Mouse (Mus musculus) macrophage (primary cell): ENCODE results near the gene Mob1b. TPM values are rescaled to one million over a fixed set of nuclear protein-coding genes. Genes with fewer than 3 reads are reported as not detected.

Experiments
- H3K27ac ChIP-seq: fragments of 350-480 bp; formaldehyde crosslinking; 2 replicates; pipeline ENCODE4 v1.9.0; 2021
- H3K36me3 ChIP-seq: fragments of 350-480 bp; formaldehyde crosslinking; 2 replicates; pipeline ENCODE4 v1.9.0; 2021; ENCODE audit errors: inconsistent target
- H3K4me3 ChIP-seq: fragments of 350-480 bp; formaldehyde crosslinking; 2 replicates; pipeline ENCODE4 v1.9.0; 2021; ENCODE audit errors: inconsistent target
- H3K79me2 ChIP-seq: fragments of 350-480 bp; formaldehyde crosslinking; 2 replicates; pipeline ENCODE4 v1.9.0; 2021; ENCODE audit errors: inconsistent target
- WGBS: methylation state at CpG from one replicate; pipeline ENCODE4 v1.1.7; 2026; ENCODE audit warnings: inconsistent platforms; ENCODE audit not compliant: missing documents; 5-methylcytosine and 5-hydroxymethylcytosine counted together
- polyA plus RNA-seq: library from polyadenylated mRNA; stranded (reverse); fragments of 250-400 nt; gene quantifications from 3 replicates; pipeline ENCODE4 v1.2.4, GENCODE M21; 2018; ENCODE audit warnings: inconsistent platforms

Mob1b gene
- polyA plus RNA-seq, 1 experiment from 2014 or later = 8.3 TPM

DNA sequence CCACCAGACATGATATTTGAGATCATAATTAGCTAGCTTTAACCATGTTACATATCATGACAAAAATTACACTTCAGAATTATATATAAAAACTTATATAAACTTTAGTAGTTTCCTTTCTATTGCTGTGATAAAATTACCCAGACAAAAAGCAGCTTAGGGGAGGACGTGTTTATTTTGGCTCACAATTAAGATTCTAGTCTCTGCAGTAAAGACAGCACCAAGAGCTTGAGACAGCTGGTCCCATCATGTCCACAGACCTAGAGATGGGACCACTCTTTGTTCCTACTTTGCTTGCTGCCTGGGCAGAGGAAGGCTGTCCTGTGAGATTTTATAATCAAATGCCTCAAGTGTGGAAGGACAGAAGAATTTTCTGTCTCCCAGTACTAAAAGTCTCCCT, 64.4 kb downstream of the Mob1b start:
- Histone ChIP-seq H3K4me3 (no peak overlapping the region), H3K27ac (no peak overlapping the region), H3K79me2 (no peaks in the 10 kb centered on the region), H3K36me3 (peaks cover 48% of the 10 kb centered on the region)
- 100% methylated on average over 1 of the region's 1 CpGs for WGBS

DNA sequence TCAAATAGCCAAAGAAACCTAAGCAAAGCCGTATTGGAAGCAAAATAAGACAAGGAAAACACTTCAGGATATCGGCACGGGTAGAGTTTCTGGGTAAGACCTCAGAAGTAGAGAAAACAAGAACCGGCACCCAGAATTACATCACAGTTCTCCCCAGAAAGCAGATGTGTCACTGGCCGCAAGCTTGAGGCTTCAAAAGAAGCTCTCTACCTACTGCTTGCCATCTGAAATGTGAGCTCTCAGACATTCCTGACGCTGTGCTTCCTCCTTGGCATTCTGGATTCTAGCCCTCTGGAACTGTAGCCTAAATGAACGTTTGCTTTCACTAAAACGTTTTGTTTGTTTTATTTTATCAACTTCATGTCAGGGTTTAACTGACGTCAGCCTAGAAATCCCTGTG, 70.0 kb downstream of the Mob1b start:
- 46% methylated on average over 9 of the region's 9 CpGs for WGBS
- H3K27ac ChIP-seq = no peak overlapping the region
- H3K4me3 ChIP-seq = no peak overlapping the region
- H3K79me2 ChIP-seq = no peaks in the 10 kb centered on the region
- H3K36me3 ChIP-seq = 0 out of 2 replicates have a peak, but pooled peaks cover under 1% of the 10 kb centered on the region

DNA sequence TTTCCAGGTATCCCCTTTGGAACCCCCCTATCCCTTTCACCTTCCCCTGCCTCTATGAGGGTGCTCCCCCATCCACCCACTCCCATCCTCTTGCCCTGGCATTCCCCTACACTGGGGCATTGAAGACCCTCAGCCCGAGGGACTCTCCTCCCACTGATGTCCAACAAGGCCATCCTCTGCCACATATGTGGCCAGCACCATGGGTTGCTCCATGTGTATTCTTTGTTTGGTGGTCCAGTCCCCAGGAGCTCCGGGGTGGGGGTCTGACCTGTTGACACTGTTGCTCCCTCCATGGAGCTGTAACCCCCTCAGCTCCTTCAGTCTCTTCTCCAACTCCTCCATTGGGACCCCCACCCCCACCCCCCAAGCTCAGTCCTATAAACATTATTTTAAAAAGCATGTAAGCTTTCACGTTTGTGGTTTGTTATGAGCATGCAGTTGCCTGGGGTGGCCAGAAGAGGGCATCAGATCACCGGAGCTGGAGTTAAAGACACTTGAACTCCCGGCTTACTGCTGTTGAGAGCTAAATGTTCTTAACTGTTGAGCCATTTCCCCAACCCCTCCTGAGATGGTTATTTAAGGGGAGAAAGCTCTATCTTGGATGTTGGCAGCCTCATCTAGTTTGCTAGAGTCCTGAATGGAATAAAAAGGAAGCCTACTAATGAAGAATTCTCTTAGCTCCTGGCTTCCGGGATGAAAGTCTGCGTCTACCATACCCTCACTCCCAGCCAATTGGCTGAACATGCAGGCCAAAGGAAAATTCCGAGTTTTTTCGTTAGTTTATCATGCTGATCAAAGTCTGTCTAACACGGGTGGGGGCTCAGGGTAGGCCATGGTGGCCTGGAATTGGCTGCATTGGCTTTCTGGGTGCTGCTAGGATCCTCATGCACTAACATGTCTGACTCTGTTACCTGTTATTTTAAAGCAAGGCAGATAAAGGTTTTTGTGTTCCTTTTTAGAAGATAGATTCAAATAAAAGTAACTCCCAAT, 70.9 kb downstream of the Mob1b start:
- Histone ChIP-seq H3K27ac (no peak overlapping the region), H3K36me3 (no peaks in the 10 kb centered on the region), H3K79me2 (no peaks in the 10 kb centered on the region), H3K4me3 (no peak overlapping the region)
- 41% methylated on average over 10 of the region's 10 CpGs for WGBS

DNA sequence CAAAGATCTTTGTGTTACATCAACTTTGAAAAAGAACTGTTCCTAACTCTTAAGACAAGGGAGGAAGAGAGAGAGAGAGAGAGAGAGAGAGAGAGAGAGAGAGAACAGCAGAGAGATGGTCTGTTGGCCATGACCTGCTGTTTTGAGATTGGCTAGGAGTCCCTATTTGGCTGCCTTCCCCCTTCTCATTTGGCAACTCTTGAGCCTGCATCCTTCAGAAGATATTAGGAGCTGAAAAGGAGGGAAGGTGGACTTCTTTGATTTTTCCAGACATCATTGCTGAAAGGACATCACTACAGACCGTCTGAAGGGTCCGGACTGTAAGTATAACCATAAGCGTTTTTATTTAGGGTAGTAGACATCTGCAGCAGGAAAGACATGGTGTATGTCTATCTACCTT, 73.0 kb downstream of the Mob1b start:
- H3K4me3 ChIP-seq = no peak overlapping the region
- WGBS = 94% methylated on average over 3 of the region's 3 CpGs
- no peaks in the 10 kb centered on the region for H3K36me3 ChIP-seq
- H3K79me2 ChIP-seq = no peaks in the 10 kb centered on the region
- H3K27ac ChIP-seq = no peak overlapping the region

DNA sequence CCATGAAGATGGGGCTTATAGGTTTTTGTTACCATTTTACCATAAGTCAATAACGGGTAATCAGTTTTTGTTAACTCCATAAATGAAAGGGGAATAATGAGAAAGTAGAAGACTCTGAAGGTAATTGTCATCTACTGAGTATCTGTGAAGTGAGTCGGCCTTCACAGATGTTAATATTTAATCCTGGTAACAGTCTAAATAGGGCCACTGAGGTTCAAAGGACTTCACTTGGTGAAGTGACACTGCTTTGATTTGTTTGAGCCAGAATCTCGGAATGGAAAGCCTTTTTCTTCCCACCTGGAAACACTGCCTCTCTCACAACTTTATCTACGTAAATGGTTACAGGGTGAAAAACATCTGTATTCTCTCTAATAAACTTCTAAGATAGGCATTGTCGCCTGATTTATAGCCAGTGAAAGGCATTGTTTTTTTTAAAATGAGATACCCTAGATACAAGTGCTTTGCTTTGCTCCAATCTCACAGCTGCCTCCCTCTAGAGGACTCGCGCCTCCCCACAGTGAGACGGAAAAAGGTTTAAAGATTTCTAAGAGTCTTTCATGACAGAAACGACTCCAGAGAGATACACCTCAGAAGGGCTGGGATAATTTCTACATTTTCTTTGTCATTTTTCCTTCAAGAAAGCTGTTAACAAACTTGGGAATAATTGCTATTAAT, 75.4 kb downstream of the Mob1b start:
- Histone ChIP-seq H3K4me3 (no peak overlapping the region), H3K27ac (no peak overlapping the region), H3K36me3 (no peaks in the 10 kb centered on the region), H3K79me2 (no peaks in the 10 kb centered on the region)
- WGBS = 81% methylated on average over 9 of the region's 9 CpGs

DNA sequence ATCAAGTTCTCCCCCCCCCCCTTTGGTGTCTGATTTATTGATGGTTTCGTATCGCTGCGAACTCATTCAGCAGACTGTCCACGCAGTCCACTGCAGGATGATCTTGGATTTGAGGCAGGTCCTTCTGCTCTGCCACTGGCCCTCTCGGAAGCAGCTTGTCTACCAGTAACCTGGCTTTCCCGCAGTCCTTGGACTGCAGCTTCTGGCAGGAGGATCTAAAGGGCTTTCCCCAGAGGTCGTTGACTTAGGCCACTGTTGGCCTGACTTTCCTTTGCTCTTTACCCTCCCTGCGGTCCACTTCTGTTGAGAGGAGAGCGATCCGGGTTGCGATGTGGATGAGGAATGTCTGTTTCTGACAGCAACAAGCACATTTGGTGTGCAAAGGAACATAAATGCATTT, 75.9 kb downstream of the Mob1b start:
- WGBS = 85% methylated on average over 11 of the region's 11 CpGs
- H3K36me3 ChIP-seq = no peaks in the 10 kb centered on the region
- H3K4me3 ChIP-seq = no peak overlapping the region
- no peaks in the 10 kb centered on the region for H3K79me2 ChIP-seq
- H3K27ac ChIP-seq = no peak overlapping the region

DNA sequence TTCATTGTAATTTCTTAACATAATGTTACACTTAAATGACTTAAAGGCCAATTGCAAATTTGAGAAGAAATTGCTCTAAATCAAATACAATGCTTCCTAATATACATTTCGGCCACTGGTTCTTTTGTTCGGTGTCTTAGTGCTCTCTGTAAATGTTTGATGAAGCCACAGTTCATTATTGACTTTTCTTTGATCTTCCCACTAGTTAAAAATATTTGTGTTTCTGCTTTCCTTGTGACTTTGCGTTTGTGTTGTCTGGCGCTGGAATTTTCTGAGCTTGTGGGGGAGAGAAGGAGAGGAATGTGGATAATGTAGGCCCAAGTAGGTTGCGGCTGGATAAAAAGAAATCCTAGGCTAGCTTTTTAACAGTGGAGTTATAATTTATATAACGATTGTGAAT, 76.5 kb downstream of the Mob1b start:
- Histone ChIP-seq H3K79me2 (no peaks in the 10 kb centered on the region), H3K27ac (no peak overlapping the region), H3K36me3 (no peaks in the 10 kb centered on the region), H3K4me3 (no peak overlapping the region)
- 91% methylated on average over 6 of the region's 6 CpGs for WGBS

DNA sequence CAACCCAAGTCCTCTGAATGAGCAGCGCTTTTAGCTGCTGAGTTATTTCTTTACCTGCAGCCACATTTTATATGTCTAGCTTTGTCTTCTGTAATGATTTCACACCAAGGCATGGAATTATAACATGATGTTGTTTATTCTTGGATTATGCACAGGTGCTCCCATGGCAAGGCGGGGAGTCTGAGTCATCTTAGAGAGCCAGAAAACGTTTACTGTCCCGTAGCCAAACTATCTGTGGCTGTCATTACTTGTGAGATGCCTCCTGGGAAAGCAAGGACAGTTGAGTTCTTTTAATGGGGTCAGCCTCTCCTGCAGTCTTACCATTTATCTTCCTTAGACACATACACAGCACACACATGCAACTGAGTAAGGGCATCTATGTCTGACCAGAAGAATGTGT, 85.0 kb downstream of the Mob1b start:
- no peak overlapping the region for H3K4me3 ChIP-seq
- 87% methylated on average over 4 of the region's 4 CpGs for WGBS
- H3K36me3 ChIP-seq = no peaks in the 10 kb centered on the region
- no peak overlapping the region for H3K27ac ChIP-seq
- H3K79me2 ChIP-seq = no peaks in the 10 kb centered on the region

DNA sequence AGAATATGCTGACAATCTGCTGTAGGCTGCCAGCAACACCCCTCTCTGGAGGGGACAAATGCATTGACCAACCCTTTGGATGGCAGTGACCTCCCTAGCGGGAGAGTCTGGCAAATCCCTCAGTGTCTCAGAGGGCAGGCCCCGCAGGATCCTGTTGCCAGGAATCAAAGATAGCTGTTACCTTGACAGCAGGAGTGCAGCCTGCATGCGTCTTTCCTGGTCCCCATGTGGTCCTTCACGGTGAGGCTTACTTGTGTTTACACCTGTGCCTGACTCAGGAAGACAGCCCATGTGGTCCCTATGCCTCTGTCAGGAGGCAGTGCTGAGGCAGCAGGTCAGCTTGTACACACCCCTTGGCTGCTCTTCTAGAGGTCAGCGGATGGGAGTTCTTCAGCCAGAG, 85.6 kb downstream of the Mob1b start:
- Histone ChIP-seq H3K79me2 (no peaks in the 10 kb centered on the region), H3K27ac (no peak overlapping the region), H3K4me3 (no peak overlapping the region), H3K36me3 (no peaks in the 10 kb centered on the region)
- WGBS = 33% methylated on average over 5 of the region's 5 CpGs

DNA sequence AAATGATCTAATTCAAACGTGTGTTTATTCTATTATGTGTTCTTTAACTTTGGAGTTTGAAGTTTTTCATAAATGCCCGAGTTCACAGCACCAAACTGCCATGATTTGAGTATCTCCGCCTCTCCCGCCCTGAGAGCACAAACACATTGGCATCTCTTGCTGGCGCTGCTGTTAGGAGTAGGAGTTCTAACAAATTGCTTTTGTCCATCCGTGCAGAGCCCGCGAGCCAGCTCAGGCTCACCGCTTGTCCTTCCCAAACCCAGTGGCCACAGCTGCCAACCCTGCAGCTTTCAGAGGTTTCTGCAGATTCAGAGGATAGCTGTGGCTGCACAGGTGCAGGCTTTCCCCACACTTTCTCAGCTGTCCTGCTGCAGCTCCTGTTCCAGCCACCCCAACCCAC, 86.7 kb downstream of the Mob1b start:
- Histone ChIP-seq H3K79me2 (no peaks in the 10 kb centered on the region), H3K4me3 (no peak overlapping the region), H3K36me3 (no peaks in the 10 kb centered on the region), H3K27ac (no peak overlapping the region)
- 52% methylated on average over 9 of the region's 9 CpGs for WGBS

DNA sequence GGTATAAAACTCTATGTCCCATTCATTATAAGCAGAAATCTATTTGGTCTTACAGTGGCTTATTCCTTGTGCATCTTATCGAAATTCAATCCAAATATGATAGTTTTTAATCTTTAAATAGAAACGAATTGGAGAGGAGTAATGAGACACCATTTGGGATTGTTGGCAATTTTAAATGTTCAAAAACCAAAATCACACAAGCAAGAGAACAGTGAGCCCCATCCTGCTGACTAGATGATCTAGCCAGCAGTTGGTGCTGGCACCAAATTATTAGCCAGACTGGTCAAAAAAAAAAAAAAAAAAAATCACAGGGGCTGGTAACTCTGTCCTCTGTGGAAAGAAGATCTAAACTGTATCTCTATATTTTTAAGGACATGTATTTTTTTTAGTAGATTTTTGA, 92.5 kb downstream of the Mob1b start:
- WGBS = 96% methylated on average over 2 of the region's 2 CpGs
- Histone ChIP-seq H3K79me2 (no peaks in the 10 kb centered on the region), H3K27ac (no peak overlapping the region), H3K36me3 (no peaks in the 10 kb centered on the region), H3K4me3 (no peak overlapping the region)

Other genes starting within 250 kb of the Mob1b start
- not detected in 3 replicates for gene Enam, start 232.9 kb upstream of the Mob1b start, polyA plus RNA-seq
- gene Jchain, start 193.0 kb upstream of the Mob1b start, polyA plus RNA-seq = 0.27 to 1.2 TPM (median 0.77 TPM) in 3 replicates
- gene Utp3, start 166.4 kb upstream of the Mob1b start, polyA plus RNA-seq = 69.2 to 155 TPM (median 75.8 TPM) in 3 replicates
- 44.6 to 92.2 TPM (median 86.4 TPM) in 3 replicates for gene Rufy3, start 155.8 kb upstream of the Mob1b start, polyA plus RNA-seq
- gene Grsf1, start 44.7 kb upstream of the Mob1b start, polyA plus RNA-seq = 46.1 to 114 TPM (median 64.2 TPM) in 3 replicates
- gene Dck, start 44.1 kb downstream of the Mob1b start, polyA plus RNA-seq = 27.6 to 66.9 TPM (median 53.1 TPM) in 3 replicates
- gene Slc4a4, start 166.0 kb downstream of the Mob1b start, polyA plus RNA-seq = not detected in 3 replicates